Mouse (Mus musculus) MEL (cell line): ENCODE data around the gene Cadps. TPM values are rescaled to one million over a fixed set of nuclear protein-coding genes. Genes with fewer than 3 reads are reported as not detected.

Experiments used
- DNase-seq: peaks from one replicate; pipeline ENCODE4 v3.0.0; 2011; ENCODE audit warnings: low read depth, low spot score
- H3K27ac ChIP-seq: 2 replicates; pipeline ENCODE4 v1.5.1; 2012; ENCODE audit warnings: low read depth, mild to moderate bottlenecking, control low read depth, low read length, moderate library complexity; ENCODE audit not compliant: control insufficient read depth
- H3K27me3 ChIP-seq, 2 experiments: fragments of 150-350 bp in 1 of 2; sonication (generic) in 1 of 2; 2 replicates each; pipeline ENCODE4 v1.6.1; 2012; ENCODE audit warnings: low read length in 2 of 2, mild to moderate bottlenecking in 2 of 2, improper control_type of control experiment in 1 of 2, moderate library complexity in 1 of 2; ENCODE audit not compliant: insufficient read depth in 2 of 2, control insufficient read depth in 1 of 2
- H3K36me3 ChIP-seq, 2 experiments: 2 replicates each; pipeline ENCODE4 v1.6.1; 2012 to 2014; ENCODE audit warnings: low read length in 2 of 2, improper control_type of control experiment in 1 of 2, inconsistent platforms in 1 of 2, mild to moderate bottlenecking in 1 of 2; ENCODE audit not compliant: insufficient read depth in 2 of 2, control insufficient read depth in 1 of 2
- H3K4me1 ChIP-seq, 2 experiments: fragments of 150-350 bp in 1 of 2; sonication (generic) in 1 of 2; 2 replicates each; pipeline ENCODE4 v1.6.1; 2012; ENCODE audit warnings: low read length in 2 of 2, improper control_type of control experiment in 1 of 2, mild to moderate bottlenecking in 1 of 2; ENCODE audit not compliant: insufficient read depth in 2 of 2, control insufficient read depth in 1 of 2
- H3K4me3 ChIP-seq, 2 experiments: fragments of 150-350 bp in 1 of 2; sonication (generic) in 1 of 2; 2 replicates each; pipeline ENCODE4 v1.5.1; 2012; ENCODE audit warnings: low read depth in 2 of 2, low read length in 2 of 2, mild to moderate bottlenecking in 2 of 2, moderate library complexity in 2 of 2, control low read depth in 1 of 2, improper control_type of control experiment in 1 of 2; ENCODE audit not compliant: control insufficient read depth in 1 of 2, insufficient read depth in 1 of 2
- H3K79me2 ChIP-seq: 2 replicates; pipeline ENCODE4 v1.6.1; 2012; ENCODE audit warnings: mild to moderate bottlenecking, low read length, moderate library complexity; ENCODE audit not compliant: control insufficient read depth, poor library complexity, insufficient read depth
- H3K9ac ChIP-seq: 2 replicates; pipeline ENCODE4 v1.6.1; 2012; ENCODE audit warnings: low read depth, mild to moderate bottlenecking, control low read depth, low read length, moderate library complexity; ENCODE audit not compliant: control insufficient read depth, poor library complexity, severe bottlenecking
- H3K9me3 ChIP-seq: fragments of 150-350 bp; sonication (generic); replicated peaks from 2 replicates; pipeline ENCODE4 v1.6.1; 2012; ENCODE audit warnings: mild to moderate bottlenecking, low read length, improper control_type of control experiment, moderate library complexity; ENCODE audit not compliant: insufficient read depth
- BHLHE40 ChIP-seq: IDR thresholded peaks from 2 replicates; pipeline ENCODE4 v1.6.1; 2012; ENCODE audit warnings: low read depth, mild to moderate bottlenecking, inconsistent platforms, low read length, improper control_type of control experiment, borderline replicate concordance
- CHD1 ChIP-seq: IDR thresholded peaks from 2 replicates; pipeline ENCODE4 v1.6.1; 2012; ENCODE audit warnings: low read depth, mild to moderate bottlenecking, inconsistent platforms, low read length, improper control_type of control experiment
- ETS1 ChIP-seq: IDR thresholded peaks from 2 replicates; pipeline ENCODE4 v1.6.1; 2012; ENCODE audit warnings: low read depth, mild to moderate bottlenecking, inconsistent platforms, low read length, improper control_type of control experiment, moderate library complexity
- GATA1 ChIP-seq: IDR thresholded peaks from 2 replicates; pipeline ENCODE4 v1.6.1; 2011; ENCODE audit warnings: low read depth, low read length, improper control_type of control experiment
- HCFC1 ChIP-seq: IDR thresholded peaks from 2 replicates; pipeline ENCODE4 v1.6.1; 2012; ENCODE audit warnings: low read depth, mild to moderate bottlenecking, inconsistent platforms, low read length, improper control_type of control experiment, moderate library complexity
- KAT2A ChIP-seq: conservative IDR thresholded peaks from 2 replicates; pipeline ENCODE4 v1.6.1; 2012; ENCODE audit warnings: low read depth, low read length, improper control_type of control experiment, inconsistent platforms
- MAFK ChIP-seq: IDR thresholded peaks from 2 replicates; pipeline ENCODE4 v1.6.1; 2011; ENCODE audit warnings: low read depth, mild to moderate bottlenecking, low read length, improper control_type of control experiment, borderline replicate concordance
- MAZ ChIP-seq: IDR thresholded peaks from 2 replicates; pipeline ENCODE4 v1.6.1; 2012; ENCODE audit warnings: low read depth, mild to moderate bottlenecking, inconsistent platforms, low read length, improper control_type of control experiment
- MEF2A ChIP-seq: IDR thresholded peaks from 2 replicates; pipeline ENCODE4 v1.6.1; 2014; ENCODE audit warnings: low read depth, mild to moderate bottlenecking, inconsistent platforms, low read length, improper control_type of control experiment; ENCODE audit not compliant: poor library complexity, insufficient replicate concordance, severe bottlenecking; ENCODE audit errors: extremely low read depth
- MXI1 ChIP-seq: IDR thresholded peaks from 2 replicates; pipeline ENCODE4 v1.6.1; 2011; ENCODE audit warnings: mild to moderate bottlenecking, low read depth, low read length, improper control_type of control experiment
- MYB ChIP-seq: IDR thresholded peaks from 2 replicates; pipeline ENCODE4 v1.6.1; 2011; ENCODE audit warnings: mild to moderate bottlenecking, low read depth, low read length, improper control_type of control experiment
- MYC ChIP-seq: IDR thresholded peaks from 2 replicates; pipeline ENCODE4 v1.6.1; 2011; ENCODE audit warnings: low read depth, mild to moderate bottlenecking, low read length, improper control_type of control experiment, moderate library complexity
- NELFE ChIP-seq: IDR thresholded peaks from 2 replicates; pipeline ENCODE4 v1.6.1; 2011; ENCODE audit warnings: low read depth, low read length, improper control_type of control experiment
- NRF1 ChIP-seq: IDR thresholded peaks from 2 replicates; pipeline ENCODE4 v1.6.1; 2014; ENCODE audit warnings: low read depth, mild to moderate bottlenecking, inconsistent platforms, low read length, improper control_type of control experiment, moderate library complexity; ENCODE audit not compliant: poor library complexity, insufficient read depth, severe bottlenecking
- POLR2A ChIP-seq, 2 experiments: IDR thresholded peaks; 2 replicates each; pipeline ENCODE4 v1.6.1; 2011 to 2012; ENCODE audit warnings: low read length in 2 of 2, mild to moderate bottlenecking in 2 of 2, control low read depth in 1 of 2, improper control_type of control experiment in 1 of 2, low read depth in 1 of 2, moderate library complexity in 1 of 2; ENCODE audit not compliant: control insufficient read depth in 1 of 2, insufficient read depth in 1 of 2, poor library complexity in 1 of 2
- POLR2AphosphoS5 ChIP-seq: IDR thresholded peaks from 2 replicates; pipeline ENCODE4 v1.6.1; 2012; ENCODE audit warnings: low read depth, borderline replicate concordance, mild to moderate bottlenecking, inconsistent platforms, low read length, moderate library complexity, mixed read lengths
- SMC3 ChIP-seq: IDR thresholded peaks from 2 replicates; pipeline ENCODE4 v1.6.1; 2011; ENCODE audit warnings: low read depth, low read length, improper control_type of control experiment
- USF1 ChIP-seq: IDR thresholded peaks from 2 replicates; pipeline ENCODE4 v1.6.1; 2014; ENCODE audit warnings: low read depth, mild to moderate bottlenecking, inconsistent platforms, low read length, improper control_type of control experiment, moderate library complexity
- ZC3H11A ChIP-seq: IDR thresholded peaks from 2 replicates; pipeline ENCODE4 v1.6.1; 2012; ENCODE audit warnings: low read depth, mild to moderate bottlenecking, inconsistent platforms, low read length, improper control_type of control experiment
- polyA plus RNA-seq, 2 experiments: library from polyadenylated mRNA; stranded (reverse) in 1 of 2; unstranded in 1 of 2; fragments of >175 nt in 1 of 2; fragments of >200 nt in 1 of 2; gene quantifications; 2 replicates each; pipeline versions ENCODE4 v1.2.1 to v1.2.4; 2012; ENCODE audit warnings: low replicate concordance in 2 of 2, low read depth in 1 of 2; ENCODE audit not compliant: insufficient read length in 2 of 2, insufficient read depth in 1 of 2, missing spikeins in 1 of 2
- total RNA-seq: library from RNA; depleted of rRNA; stranded (reverse); fragments of 300-350 nt; gene quantifications from 2 replicates; pipeline ENCODE4 v1.2.3, GENCODE M21; 2012

The Cadps gene
- total and polyA plus RNA-seq, 3 experiments, result not detected

GRCm38 (mm10) chr14:12602080-12602479 lies 220.8 kb downstream of the Cadps start:
- Histone ChIP-seq H3K27me3 (no peaks in the 10 kb centered on the region), H3K4me1 (no peaks in the 10 kb centered on the region)
- no peak for TF ChIP-seq ETS1
- TF ChIP-seq ZC3H11A, result no peak
- TF ChIP-seq MXI1, result no peak
- TF ChIP-seq USF1, result no peak
- TF ChIP-seq MYB, result no peak
- TF ChIP-seq, all 39 proteins: peak for 0
- Histone ChIP-seq H3K9me3 (no peaks in the 10 kb centered on the region), H3K79me2 (no peaks in the 10 kb centered on the region), H3K36me3 (no peaks in the 10 kb centered on the region), H3K9ac (no peak overlapping the region), H3K27ac (no peak overlapping the region), H3K4me3 (no peak overlapping the region)
- no peak for DNase-seq

- Histone ChIP-seq H3K9ac (no peak overlapping the region), H3K36me3 (no peaks in the 10 kb centered on the region), H3K4me3 (no peak overlapping the region), H3K27ac (no peak overlapping the region), H3K4me1 (no peaks in the 10 kb centered on the region), H3K27me3 (no peaks in the 10 kb centered on the region), H3K9me3 (no peaks in the 10 kb centered on the region), H3K79me2 (no peaks in the 10 kb centered on the region)
- no peak for DNase-seq
- TF ChIP-seq HCFC1, result no peak
- no peak for TF ChIP-seq MAFK
- no peak for TF ChIP-seq SMC3
- TF ChIP-seq BHLHE40, result no peak
- no peak for TF ChIP-seq NRF1
- TF ChIP-seq MAZ, result no peak
- TF ChIP-seq NELFE, result no peak
- no peak for TF ChIP-seq MEF2A
- TF ChIP-seq GATA1, result no peak
- TF ChIP-seq MYC, result no peak
- TF ChIP-seq KAT2A, result no peak
- no peak for TF ChIP-seq POLR2AphosphoS5
- TF ChIP-seq POLR2A (IDR thresholded peaks at IDR 0.05; ENCODE audit: control insufficient read depth in 1 of 2, insufficient read depth in 1 of 2, low read depth in 1 of 2, low read length in 2 of 2, poor library complexity in 1 of 2), result no peak
- TF ChIP-seq CHD1, result no peak
Measured at GRCm38 (mm10) chr14:12595326-12595725, 227.6 kb downstream of the Cadps start.
